Mouse (Mus musculus) thymus, postnatal 25 days (tissue): Measurements from ENCODE around the gene Myh3.

Experiments
- DNase-seq: peaks from one replicate; pipeline ENCODE4 v3.0.0; 2022

Gene Myh3

DNA sequence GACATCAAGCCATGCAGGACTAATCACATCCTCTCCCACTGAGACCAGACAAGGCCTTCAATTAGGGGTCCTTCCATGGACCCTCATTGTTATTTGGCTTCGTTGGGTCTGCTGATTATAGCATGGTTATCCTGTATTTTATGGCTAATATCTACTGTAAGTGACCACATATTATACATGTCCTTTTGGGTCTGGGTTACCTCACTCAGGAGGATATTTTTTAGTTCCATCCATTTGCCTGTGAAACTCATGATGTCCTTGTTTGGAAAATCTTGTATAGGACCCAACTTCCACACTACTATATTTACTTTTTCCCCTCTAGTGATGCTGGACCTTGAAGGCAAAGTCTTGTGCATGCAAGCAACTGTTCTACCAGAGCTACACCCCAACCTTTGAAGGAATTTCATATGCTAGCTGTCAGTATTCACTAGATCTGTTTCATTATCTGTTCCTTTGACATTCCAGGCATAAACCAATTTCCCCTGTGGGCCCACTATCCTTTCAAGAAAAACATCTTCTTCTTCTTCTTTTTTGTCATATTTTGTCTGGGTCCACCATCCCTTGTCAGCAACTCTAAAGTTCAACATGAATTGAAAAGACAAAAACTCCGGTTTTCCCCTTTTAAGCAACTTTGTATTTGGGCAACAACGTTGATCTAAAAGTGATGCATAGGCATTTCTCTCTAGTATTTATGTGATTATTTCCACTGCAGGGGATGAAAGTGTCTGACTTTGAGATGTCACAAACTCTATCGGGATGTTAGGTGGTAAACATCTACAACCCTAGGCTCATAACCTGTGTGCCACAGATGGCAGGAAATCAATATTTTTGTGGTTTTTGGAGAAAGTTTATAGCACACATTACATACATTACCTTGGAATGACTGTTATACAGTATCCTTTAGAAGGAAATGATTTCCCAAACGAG, 67.6 kb downstream of the Myh3 start:
- no peak for DNase-seq

GRCm38 (mm10) chr11:67146409-67147282, 68.5 kb downstream of the Myh3 start:
- no peak for DNase-seq

DNA sequence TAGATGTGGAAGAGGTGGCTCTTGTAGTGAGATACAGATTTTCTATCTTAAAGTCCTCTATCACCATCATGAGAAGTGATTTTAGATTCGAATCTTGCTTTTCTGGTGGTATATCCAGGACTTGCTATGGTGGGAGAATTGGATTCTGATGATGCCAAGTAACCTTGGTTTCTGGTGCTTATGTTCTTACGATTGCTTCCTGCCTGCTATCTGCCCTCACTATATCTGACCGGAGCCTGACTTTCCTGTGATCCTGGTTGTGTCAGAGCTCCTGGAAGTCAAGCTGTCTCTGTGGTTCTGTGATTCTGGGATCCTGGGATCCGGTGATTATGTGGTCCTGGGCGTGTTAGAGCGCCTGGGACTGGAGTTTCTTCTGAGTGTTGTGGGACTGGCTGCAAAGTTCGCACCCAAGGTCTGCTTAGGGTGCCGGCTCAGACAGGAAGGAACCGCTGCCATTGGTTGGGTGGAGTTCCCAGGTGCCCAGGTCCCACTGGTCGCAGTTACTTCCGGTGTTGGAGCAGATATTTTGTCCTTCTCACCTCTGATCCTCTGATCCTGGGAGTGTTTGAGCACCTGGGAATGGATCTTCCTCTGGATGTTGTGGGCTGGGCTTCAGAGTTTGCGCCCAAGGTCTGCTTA, 69.3 kb downstream of the Myh3 start:
- DNase-seq: no peak

DNA sequence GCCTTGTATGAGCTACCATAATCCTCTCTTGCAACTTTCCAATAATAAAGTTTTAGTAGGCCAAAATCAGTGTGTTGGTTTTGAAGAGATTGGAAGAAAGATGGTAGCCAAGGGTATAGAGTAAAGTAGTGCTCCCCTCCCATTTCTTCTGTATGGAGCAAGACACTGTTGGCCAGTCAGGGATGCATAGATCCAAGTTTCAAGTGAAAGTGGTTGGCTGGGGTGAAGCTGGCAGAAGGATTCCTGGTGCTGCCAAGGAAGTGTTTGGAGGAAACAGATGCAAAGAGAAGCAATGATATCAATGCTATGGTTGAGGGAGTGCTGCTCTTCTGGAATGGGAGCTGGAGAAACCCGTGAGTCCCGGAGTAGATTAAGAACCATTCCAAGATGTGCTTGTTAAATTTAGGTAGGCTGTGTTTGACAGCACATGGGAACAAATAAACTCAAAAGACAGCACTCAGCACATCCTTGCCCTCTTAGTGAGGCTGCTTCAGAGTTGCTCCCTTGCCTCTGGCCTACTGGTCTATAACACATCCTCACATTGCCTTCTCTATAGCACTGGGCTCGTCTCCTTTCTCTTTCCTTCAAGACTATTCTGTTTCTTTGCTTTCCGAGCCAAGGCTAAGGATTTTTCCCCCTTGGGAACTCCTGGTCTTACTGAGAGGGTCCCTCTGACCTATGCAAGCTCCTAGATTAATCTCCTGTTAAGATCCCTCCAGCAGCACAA, 70.3 kb downstream of the Myh3 start:
- DNase-seq: no peak

DNA sequence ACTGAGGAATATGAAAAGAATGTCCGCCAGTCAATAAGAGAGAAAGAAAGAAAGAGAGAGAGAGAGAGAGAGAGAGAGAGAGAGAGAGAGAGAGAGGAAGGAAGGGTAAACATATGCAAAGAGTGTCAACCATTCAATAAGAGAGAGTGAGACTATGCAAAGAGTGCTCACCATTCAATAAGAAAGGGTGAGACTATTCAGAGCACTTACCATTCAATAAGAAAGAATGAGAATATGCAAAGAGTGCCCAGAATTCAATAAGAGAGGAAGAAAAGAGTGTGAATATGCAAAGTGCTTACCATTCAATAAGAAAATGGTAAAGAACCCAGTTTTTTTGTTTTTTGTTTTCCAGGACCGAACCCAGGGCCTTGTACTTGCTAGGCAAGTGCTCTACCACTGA, 72.1 kb downstream of the Myh3 start:
- DNase-seq: no peak

DNA sequence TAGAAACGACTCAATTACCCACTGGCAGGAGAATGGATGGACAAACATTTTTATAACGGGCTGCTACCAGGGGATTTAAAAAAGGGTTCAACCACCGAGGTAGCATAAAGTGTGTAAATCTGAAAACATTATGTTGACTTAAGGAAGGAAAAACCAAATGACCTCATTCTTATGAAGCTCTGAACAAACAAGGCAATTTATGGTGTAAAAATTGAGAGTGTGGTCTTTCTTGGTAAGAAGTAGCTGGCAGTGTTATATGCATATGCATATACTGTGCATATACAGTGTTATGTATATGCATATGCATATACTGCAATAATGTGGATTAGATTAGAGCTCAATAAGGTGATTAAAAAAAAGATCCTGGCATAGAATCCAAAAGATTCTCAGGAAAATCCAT, 73.1 kb downstream of the Myh3 start:
- DNase-seq: no peak
